Mouse (Mus musculus): ENCODE results near the gene Mmp21. TPM values are rescaled to one million over a fixed set of nuclear protein-coding genes. Genes with fewer than 3 reads are reported as not detected.
"Not testable (repeated sequence)": the region's sequence is repeated elsewhere in the genome, so short reads cannot be mapped to it uniquely, and the experiment has no call there.

Mmp21 gene
- total RNA-seq (2021), result not detected
- long read RNA-seq, experiment 1, result 0 reads
- long read RNA-seq, experiment 2, result 0 reads

GRCm38 (mm10) chr7:133679961-133680360 is at the start of gene Mmp21:
TSS of gene Mmp21 (minus strand) at chr7:133680061.
- DNase-seq, result no peak

- no peak for DNase-seq
Observed at GRCm38 (mm10) chr7:133729351-133729750, 49.5 kb upstream of the Mmp21 start.

GRCm38 (mm10) chr7:133727027-133727426 is 47.2 kb upstream of the Mmp21 start:
- DNase-seq, result no peak

- DNase-seq, result peak; percentile 44
Observed at GRCm38 (mm10) chr7:133725571-133725970, 45.7 kb upstream of the Mmp21 start.

GRCm38 (mm10) chr7:133724844-133725243 is 45.0 kb upstream of the Mmp21 start:
- DNase-seq, result no peak

- no peak for DNase-seq
Observed at GRCm38 (mm10) chr7:133720616-133721015, 40.8 kb upstream of the Mmp21 start.

- no peak for DNase-seq
Observed at GRCm38 (mm10) chr7:133718580-133718979, 38.7 kb upstream of the Mmp21 start.

GRCm38 (mm10) chr7:133715387-133715786 is 35.5 kb upstream of the Mmp21 start:
- DNase-seq, result no peak

- no peak for DNase-seq
Observed at GRCm38 (mm10) chr7:133707301-133707700, 27.4 kb upstream of the Mmp21 start.

GRCm38 (mm10) chr7:133703906-133704305 is 24.0 kb upstream of the Mmp21 start:
- no peak for DNase-seq

GRCm38 (mm10) chr7:133702333-133702732 is 22.5 kb upstream of the Mmp21 start:
- DNase-seq, result no peak

GRCm38 (mm10) chr7:133701366-133701765 is 21.5 kb upstream of the Mmp21 start:
- no peak for DNase-seq

- no peak for DNase-seq
Observed at GRCm38 (mm10) chr7:133699885-133700284, 20.0 kb upstream of the Mmp21 start.

- no peak for DNase-seq
Observed at GRCm38 (mm10) chr7:133698021-133698709, 18.3 kb upstream of the Mmp21 start.

GRCm38 (mm10) chr7:133685644-133686043 is 5.8 kb upstream of the Mmp21 start:
- DNase-seq, result not testable (repeated sequence)

- no peak for DNase-seq
Observed at GRCm38 (mm10) chr7:133684701-133685100, 4.8 kb upstream of the Mmp21 start.

GRCm38 (mm10) chr7:133684110-133684509 is 4.2 kb upstream of the Mmp21 start:
- no peak for DNase-seq

GRCm38 (mm10) chr7:133683626-133684025 is 3.8 kb upstream of the Mmp21 start:
- no peak for DNase-seq

- no peak for DNase-seq
Observed at GRCm38 (mm10) chr7:133679439-133679838, 422 bp downstream of the Mmp21 start.

- DNase-seq, result no peak
Observed at GRCm38 (mm10) chr7:133678716-133679115, 1.1 kb downstream of the Mmp21 start.

GRCm38 (mm10) chr7:133676002-133676401 is 3.9 kb downstream of the Mmp21 start:
- DNase-seq, result no peak

- DNase-seq, result no peak
Observed at GRCm38 (mm10) chr7:133670846-133671245, 9.0 kb downstream of the Mmp21 start.

GRCm38 (mm10) chr7:133669946-133670345 is 9.9 kb downstream of the Mmp21 start:
- DNase-seq, result no peak

GRCm38 (mm10) chr7:133669071-133669470 is 10.8 kb downstream of the Mmp21 start:
- DNase-seq, result no peak
